Mouse (Mus musculus): ENCODE data around the gene Grik5.
"Not testable (repeated sequence)": the region's sequence is repeated elsewhere in the genome, so short reads cannot be mapped to it uniquely, and the experiment has no call there.

GRCm38 (mm10) chr7:25044599-25044998 lies 27.5 kb downstream of the Grik5 start:
- TF ChIP-seq POLR2A (IDR thresholded peaks at IDR 0.05; ENCODE audit: borderline replicate concordance, low read depth, low read length); CTCF (IDR thresholded peaks at IDR 0.05; ENCODE audit: low read depth, low read length): not testable (repeated sequence)

Measured in bone marrow macrophage, adult 2 months (primary cell).